Mouse (Mus musculus) heart, adult 9 months (tissue): ENCODE results near the gene Slc25a39.
A peak's percentile ranks its signal among the peaks of the same experiment; 100 is the strongest.
"Not testable (repeated sequence)": the region's sequence is repeated elsewhere in the genome, so short reads cannot be mapped to it uniquely, and the experiment has no call there.

Source experiments
- DNase-seq, 2 experiments: peaks; one replicate each; pipeline ENCODE4 v3.0.0; 2022; ENCODE audit warnings: low spot score in 2 of 2

Gene Slc25a39

GRCm38 (mm10) chr11:102395250-102395649, 12.5 kb downstream of the Slc25a39 start:
- DNase-seq, result no peak

DNA sequence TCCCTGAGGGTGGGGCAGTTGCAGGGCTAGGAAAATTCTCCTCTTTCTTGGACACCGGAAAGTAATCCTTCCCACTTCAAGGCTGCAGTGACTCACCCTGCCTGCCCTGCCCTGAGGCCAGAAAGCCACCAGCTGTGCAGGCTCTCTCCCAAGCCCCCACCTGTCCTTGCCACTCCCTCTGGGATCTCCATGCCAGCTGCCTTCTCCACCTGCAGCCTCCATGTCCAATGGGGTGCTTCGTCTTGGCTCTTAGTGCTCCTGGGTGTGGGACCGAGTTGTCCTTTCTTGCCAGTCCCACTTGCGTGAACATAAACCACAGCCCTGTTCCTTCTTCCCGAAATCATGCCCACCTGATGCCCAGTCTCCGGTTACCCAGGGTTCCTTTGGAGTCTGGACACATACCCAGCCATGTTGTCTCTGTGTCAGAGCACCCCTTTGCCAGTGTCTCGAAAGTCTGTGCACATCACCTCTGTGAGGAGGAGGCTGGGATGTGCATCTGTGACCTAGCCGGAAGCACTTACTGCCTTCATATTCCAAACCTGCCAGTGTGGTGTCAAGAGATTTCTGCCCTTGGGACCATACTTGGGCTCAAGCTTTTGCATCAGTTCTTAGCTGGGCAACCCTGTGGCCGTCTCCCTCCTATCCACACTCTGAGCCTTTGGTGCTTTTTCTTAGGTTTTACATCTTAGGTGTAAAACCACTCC, 13.2 kb downstream of the Slc25a39 start:
- no peak for DNase-seq

DNA sequence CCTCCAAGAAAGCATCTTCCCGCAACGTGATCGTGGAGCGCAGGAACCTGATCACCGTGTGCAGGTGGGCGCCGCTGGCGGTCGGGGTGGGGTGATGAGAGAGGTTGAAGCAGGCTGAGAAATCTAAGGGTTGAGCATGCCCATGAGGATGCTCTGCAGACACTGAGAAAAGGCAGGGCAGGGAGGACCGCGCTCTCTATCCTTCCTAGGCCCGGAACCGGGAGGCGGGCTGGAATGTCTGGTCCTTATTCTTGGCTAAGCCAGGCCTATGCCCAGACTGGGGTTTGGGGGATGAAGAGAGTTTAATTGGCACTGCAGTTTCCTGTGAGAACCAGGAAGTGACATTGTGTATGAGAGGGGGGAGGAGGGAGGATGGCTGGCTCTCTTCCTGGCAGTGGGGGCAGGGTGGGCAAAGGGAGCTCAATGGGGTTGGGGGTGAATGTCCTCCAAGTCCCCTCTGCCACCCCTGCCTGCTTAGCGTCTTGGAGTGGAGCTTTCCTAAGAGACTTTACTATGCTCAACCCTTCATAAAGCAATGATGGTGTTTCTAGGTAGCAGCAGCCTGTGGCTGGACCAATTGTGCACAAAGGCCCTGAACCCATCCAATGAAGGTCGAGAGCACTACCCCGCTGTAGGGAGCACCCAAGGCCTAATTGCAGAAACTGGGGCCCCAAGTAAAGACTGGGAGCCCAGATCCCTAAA, 13.9 kb downstream of the Slc25a39 start:
- no peak for DNase-seq

DNA sequence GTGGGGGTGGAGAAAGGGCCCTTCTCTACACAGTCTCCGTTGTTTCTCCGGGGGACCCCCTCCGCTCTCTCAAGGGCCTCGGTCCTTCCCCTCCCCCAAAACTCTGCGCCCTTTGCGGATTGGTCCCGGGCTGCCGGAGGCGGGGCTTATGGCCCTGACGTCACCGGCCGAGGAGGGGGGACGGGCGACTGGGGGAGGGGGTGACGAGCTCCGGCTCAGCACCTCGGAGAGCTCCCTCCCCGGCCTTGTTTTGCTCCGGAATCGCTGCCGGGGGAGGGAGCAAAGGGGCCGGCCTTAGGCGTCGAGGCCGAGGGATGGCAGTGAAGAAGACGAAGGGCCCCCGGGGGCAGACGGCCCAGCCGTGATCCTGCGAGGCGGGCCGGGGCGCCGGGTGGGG, 14.5 kb downstream of the Slc25a39 start, which contains the start of gene Rundc3a:
Rundc3a (plus strand) TSS at position 166 of the 397 bp plus-strand sequence.
- DNase-seq, result no peak

DNA sequence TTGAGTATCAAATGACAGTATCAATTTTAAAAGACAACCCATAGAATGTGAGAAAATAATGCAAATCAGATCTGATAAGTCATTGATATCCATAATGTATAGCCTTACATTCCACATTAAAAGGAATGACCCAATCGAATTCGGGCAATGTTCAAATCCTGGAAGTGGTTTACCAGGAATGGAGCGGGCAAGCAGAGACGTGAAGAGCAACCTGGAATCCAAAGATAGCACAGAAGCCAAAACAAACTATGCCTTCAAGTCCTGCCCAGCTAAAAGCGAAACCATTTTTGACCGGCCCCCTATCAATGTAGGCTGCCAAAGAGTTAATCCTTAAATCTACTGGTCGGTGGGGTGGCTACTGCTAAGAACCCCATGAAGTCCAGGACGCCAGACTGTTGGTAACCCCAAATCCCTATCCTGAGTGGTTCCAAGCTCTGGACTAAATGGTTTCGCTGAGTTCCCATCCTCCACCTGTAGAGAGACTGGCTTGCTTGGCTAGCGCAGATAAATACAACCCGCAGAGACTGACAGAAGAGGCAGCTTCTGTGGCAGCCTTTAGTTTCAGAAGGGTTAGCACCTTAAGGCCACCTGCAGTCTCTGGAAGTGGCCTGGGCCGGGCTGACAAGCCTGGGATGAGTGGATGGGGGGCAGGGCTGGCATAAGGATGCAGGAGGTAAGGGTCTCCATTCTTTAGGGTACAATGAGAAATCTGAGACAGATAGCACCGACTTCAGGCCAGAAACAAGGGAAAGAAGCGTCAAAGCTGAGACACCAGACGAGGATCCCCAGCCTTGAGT, 15.1 kb downstream of the Slc25a39 start:
- DNase-seq, result no peak

- DNase-seq, result not testable (repeated sequence)
Measured at GRCm38 (mm10) chr11:102389436-102389835, 18.3 kb downstream of the Slc25a39 start.

- no peak for DNase-seq
Measured at GRCm38 (mm10) chr11:102386121-102386520, 21.6 kb downstream of the Slc25a39 start.

- DNase-seq, result no peak
Measured at GRCm38 (mm10) chr11:102385075-102385474, 22.7 kb downstream of the Slc25a39 start.

GRCm38 (mm10) chr11:102384418-102384817, 23.3 kb downstream of the Slc25a39 start:
- no peak for DNase-seq

GRCm38 (mm10) chr11:102383365-102384136, 24.2 kb downstream of the Slc25a39 start:
- no peak for DNase-seq

- DNase-seq, result no peak
Measured at GRCm38 (mm10) chr11:102382794-102383193, 25.0 kb downstream of the Slc25a39 start.

- no peak for DNase-seq
Measured at GRCm38 (mm10) chr11:102381341-102382100, 26.2 kb downstream of the Slc25a39 start.

DNA sequence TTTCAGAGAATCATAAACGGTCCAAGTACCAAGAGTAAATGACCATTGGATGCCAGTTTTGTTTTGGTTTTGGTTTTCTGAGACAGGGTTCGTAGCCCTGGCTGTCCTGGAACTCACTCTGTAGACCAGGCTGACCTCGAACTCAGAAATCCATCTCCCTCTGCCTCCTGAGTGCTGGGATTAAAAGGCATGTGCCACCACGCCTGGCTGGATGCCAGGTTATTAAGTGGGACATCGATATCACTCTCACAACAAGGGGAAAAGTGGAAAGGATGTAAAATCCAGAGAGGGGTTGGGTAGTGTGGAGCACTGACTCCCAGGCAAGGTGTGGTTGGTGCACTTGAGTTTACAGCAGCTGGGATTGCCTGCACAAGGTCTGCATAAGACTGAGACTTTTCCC, 27.7 kb downstream of the Slc25a39 start:
- no peak for DNase-seq

- DNase-seq, result no peak
Measured at GRCm38 (mm10) chr11:102377186-102377585, 30.6 kb downstream of the Slc25a39 start.

DNA sequence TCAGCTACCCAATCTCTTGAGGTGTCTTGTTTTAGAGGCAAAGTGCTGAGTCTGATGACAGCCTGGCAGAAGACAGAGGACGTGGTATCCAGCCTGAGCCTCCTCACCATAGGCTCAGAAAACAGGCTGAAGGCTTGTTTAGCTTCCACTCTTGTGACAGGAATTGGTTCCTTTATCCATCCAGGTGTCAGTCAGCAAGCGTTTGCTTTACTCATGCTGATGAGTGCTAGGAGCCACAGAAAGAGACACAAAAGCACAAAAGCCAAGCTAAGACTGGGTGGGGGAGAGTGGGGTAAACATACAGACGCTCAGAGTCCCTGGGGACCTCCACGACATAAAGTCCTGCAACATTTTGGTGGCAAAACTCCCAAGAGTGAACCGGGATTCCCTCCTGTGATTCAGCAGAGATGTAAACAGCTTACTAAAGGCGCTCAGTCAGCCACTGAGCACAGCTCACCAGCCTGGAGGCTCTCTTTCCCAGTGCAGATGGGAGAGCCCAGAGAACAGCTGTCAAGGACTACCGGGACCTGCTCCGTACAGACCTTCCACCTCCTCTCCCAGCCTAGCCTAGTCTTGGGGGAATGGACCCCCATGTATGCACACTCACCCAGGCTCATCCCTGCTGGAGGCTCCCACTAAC, 31.4 kb downstream of the Slc25a39 start:
- no peak for DNase-seq

GRCm38 (mm10) chr11:102375196-102376173, 32.3 kb downstream of the Slc25a39 start:
- DNase-seq, result peak; percentile 57 to 59

DNA sequence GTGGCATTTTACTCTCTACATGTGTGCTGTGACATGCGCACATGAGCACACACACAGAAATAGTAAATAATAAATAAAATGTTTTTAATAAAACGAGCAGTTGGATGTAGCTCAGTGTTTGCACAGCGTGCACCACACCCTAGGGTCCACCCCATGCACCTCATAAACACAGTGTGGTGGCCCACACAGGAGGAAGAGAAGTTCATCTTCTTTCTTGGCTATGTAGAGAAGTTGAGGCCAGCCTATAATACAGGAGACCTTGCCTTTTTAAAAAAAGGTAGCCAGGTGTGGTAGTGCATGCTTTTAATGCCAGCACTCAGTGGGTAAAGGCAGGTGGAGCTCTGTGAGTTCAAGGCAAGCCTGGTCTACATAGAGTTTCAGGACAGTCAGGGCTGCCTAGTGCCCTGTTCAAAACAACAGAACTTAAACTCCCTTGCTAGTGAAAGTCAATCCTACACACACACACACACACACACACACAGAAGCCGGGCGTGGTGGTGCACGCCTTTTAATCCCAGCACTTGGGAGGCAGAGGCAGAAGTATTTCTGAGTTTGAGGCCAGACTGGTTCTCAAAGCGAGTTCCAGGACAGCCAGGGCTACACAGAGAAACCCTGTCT, 33.5 kb downstream of the Slc25a39 start:
- DNase-seq, result no peak

DNA sequence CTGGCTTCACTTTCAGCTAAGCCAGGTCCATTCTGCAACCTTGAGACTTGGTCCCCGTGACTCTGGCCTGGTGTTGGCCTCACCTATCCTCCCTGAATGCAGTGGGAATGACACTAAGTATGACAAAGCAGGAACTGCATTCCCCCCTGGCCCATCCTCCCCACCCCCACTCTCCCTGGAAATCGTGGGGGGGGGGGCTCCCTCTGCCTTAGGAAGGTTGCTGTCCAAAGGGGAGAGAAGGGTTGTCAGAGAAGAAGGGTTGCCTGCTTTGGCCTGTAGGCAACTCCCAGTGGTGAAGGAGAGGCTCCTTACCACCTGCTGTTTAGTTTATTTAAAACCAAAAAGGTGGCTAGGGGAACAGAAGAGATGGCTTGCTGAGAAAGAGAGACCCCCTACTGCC, 34.1 kb downstream of the Slc25a39 start:
- no peak for DNase-seq

DNA sequence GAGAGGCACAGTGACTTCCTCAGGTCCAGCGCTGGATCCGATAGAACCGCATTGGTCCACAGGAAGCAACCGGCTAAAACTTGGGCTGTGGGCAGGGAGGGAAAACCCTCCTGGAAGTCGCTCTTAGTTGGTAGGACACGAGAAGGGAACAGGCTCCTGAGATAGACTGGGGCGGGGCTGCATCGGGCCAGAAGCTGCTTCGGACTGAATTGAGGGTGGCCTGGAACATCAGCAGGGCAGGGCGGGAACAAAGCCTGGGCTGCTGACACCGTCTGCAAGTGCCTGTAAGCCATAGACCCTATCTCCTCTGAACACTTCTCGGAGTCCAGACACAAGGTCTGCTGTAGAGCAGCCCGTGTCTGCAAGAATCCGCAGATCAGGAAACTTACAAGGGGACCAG, 34.8 kb downstream of the Slc25a39 start:
- no peak for DNase-seq
